Mouse (Mus musculus) limb, embryonic 11.5 days (tissue): ENCODE measurements around the gene Trak2. TPM values are rescaled to one million over a fixed set of nuclear protein-coding genes. Genes with fewer than 3 reads are reported as not detected.
A peak's percentile ranks its signal among the peaks of the same experiment; 100 is the strongest.
"Not testable (repeated sequence)": the region's sequence is repeated elsewhere in the genome, so short reads cannot be mapped to it uniquely, and the experiment has no call there.

ENCODE experiments used
- ATAC-seq: fragments of 200-750 bp; cut with Nextera tagmentation; 2 replicates; pipeline ENCODE4 v1.8.0; 2017; ENCODE audit warnings: low read depth; ENCODE audit not compliant: insufficient number of reproducible peaks, low FRiP score, low TSS enrichment
- DNase-seq: peaks from one replicate; pipeline ENCODE4 v3.0.0-alpha.2; 2015; ENCODE audit warnings: low spot score
- H3K27ac ChIP-seq: fragments of 300-500 bp; sonication (generic); replicated peaks from 2 replicates; pipeline ENCODE4 v1.5.1; 2014; ENCODE audit warnings: low read depth, mild to moderate bottlenecking, low read length
- H3K27me3 ChIP-seq: fragments of 300-500 bp; sonication (generic); 2 replicates; pipeline ENCODE4 v1.6.1; 2014; ENCODE audit warnings: mild to moderate bottlenecking, low read length, mixed read lengths; ENCODE audit not compliant: control insufficient read depth, insufficient read depth
- H3K36me3 ChIP-seq: fragments of 300-500 bp; sonication (generic); 2 replicates; pipeline ENCODE4 v1.6.1; 2014; ENCODE audit warnings: mild to moderate bottlenecking, low read length, moderate library complexity, mixed read lengths; ENCODE audit not compliant: control insufficient read depth, insufficient read depth
- H3K4me1 ChIP-seq: fragments of 300-500 bp; sonication (generic); 2 replicates; pipeline ENCODE4 v1.6.1; 2014; ENCODE audit warnings: low read length, mixed read lengths; ENCODE audit not compliant: control insufficient read depth, insufficient read depth
- H3K4me2 ChIP-seq: fragments of 300-500 bp; sonication (generic); 2 replicates; pipeline ENCODE4 v1.6.1; 2014; ENCODE audit warnings: low read depth, mild to moderate bottlenecking, moderate library complexity; ENCODE audit not compliant: severe bottlenecking
- H3K4me3 ChIP-seq: fragments of 300-500 bp; sonication (generic); 2 replicates; pipeline ENCODE4 v1.5.1; 2014; ENCODE audit warnings: low read depth, low read length
- H3K9ac ChIP-seq: fragments of 300-500 bp; sonication (generic); 2 replicates; pipeline ENCODE4 v1.6.1; 2014; ENCODE audit warnings: mild to moderate bottlenecking, low read length
- H3K9me3 ChIP-seq: fragments of 300-500 bp; sonication (generic); 2 replicates; pipeline ENCODE4 v1.6.1; 2016; ENCODE audit warnings: low read length; ENCODE audit not compliant: control insufficient read depth
- WGBS: fragments of 180-500 bp; shearing (Covaris S2); extraction: QIAGEN DNeasy Blood & Tissue Kit; methylation state at CpG from one replicate; pipeline ENCODE4 v1.1.7; 2014; 5-methylcytosine and 5-hydroxymethylcytosine counted together
- polyA plus RNA-seq: library from polyadenylated mRNA; unstranded; fragments of >200 nt; fragmentation: Nextera tagmentation; extraction: Ambion mirVana; gene quantifications from 2 replicates; pipeline ENCODE4 v1.2.1, GENCODE M21; 2014

Gene Trak2
- polyA plus RNA-seq, 1 experiment from 2014 or later = 8.3 TPM

DNA sequence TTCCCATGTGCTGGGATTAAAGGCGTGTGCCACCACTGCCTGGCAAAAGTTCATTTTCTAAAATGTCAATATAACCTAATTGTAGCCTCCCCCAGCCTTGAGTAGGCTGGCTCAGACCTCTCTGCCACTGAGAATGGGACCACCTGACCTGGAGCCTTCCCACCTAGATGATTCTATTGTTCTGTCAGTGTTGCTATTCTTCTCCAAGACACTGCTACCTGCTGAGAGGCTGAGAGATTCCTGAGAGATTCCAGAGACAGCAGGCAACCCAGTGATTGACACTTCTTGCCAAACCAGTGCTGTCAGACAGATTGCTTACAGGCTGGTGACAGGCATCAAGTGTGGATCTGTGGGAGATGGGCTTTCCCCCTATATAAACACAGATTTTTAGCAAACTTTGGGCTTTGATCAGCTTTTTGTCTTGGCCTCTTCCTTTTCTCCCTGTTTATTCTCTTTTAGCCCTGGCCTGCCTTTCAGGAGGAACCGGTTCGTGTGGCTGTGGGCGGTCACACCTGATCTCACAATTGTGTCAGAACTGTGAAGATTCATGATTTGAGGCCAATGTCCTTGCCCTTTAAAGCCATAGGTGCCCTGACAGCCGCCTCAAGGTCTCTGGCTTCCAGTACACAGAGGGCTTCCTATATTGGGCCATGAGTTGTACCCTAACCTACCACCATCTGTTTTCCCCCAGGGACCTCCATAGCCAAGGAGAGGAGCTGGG is 83.2 kb downstream of the Trak2 start:
- Histone ChIP-seq H3K9me3 (no peaks in the 10 kb centered on the region), H3K4me3 (no peak overlapping the region), H3K4me1 (no peaks in the 10 kb centered on the region), H3K4me2 (no peak overlapping the region), H3K9ac (no peak overlapping the region), H3K27ac (no peak overlapping the region), H3K36me3 (no peaks in the 10 kb centered on the region), H3K27me3 (no peaks in the 10 kb centered on the region)
- ATAC-seq = no peak
- 68% methylated on average over 5 of the region's 5 CpGs for WGBS
- DNase-seq = peak; percentile 19

DNA sequence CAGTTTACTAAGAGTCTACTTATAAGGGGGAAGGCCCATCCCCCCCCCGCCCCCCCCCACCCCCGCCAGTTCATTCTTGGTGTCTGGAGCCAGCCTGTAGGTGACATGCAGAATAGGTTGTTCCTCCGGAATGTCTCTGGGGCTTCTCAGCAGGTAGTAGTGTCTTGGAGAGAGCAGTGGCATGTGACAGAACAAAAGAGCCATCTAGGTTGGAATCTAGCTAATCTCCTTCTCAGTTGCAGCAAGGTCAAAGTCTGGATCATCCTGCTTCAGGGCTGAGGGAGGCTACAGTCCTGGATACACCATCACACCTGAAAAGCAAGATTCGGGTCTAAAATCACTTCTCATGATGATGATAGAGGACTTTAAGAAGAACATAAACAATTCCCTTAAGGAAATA is 87.6 kb downstream of the Trak2 start:
- Histone ChIP-seq H3K27ac (no peak overlapping the region), H3K9ac (no peak overlapping the region), H3K9me3 (no peaks in the 10 kb centered on the region), H3K36me3 (no peaks in the 10 kb centered on the region), H3K4me1 (no peaks in the 10 kb centered on the region), H3K27me3 (no peaks in the 10 kb centered on the region), H3K4me2 (no peak overlapping the region), H3K4me3 (no peak overlapping the region)
- WGBS = 86% methylated on average over 4 of the region's 4 CpGs
- DNase-seq (peak; percentile 1), ATAC-seq (no peak)

DNA sequence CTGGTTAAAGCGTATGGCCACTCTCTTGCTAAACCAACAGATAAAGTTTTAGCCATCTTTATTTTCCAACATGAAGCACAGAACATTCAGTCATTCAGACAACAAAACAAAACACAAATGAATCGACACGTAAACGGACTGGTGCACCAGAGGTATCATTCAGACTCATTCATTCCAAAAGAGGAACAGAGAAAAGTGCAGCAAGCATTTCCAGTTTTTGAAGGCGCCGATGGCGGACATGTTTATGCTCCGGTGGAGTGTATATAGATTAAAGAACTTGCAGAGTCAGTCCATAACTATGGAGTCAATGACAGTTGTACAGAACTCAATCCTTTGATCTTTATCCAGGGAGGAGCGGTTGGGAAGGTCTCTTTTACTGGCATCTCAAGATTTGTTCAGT is 90.0 kb downstream of the Trak2 start:
- not testable (repeated sequence) for DNase-seq, H3K36me3 ChIP-seq, H3K27ac ChIP-seq, ATAC-seq, H3K4me1 ChIP-seq, H3K4me3 ChIP-seq, H3K4me2 ChIP-seq, H3K9ac ChIP-seq, H3K9me3 ChIP-seq, H3K27me3 ChIP-seq
- WGBS = 92% methylated on average over 9 of the region's 9 CpGs

DNA sequence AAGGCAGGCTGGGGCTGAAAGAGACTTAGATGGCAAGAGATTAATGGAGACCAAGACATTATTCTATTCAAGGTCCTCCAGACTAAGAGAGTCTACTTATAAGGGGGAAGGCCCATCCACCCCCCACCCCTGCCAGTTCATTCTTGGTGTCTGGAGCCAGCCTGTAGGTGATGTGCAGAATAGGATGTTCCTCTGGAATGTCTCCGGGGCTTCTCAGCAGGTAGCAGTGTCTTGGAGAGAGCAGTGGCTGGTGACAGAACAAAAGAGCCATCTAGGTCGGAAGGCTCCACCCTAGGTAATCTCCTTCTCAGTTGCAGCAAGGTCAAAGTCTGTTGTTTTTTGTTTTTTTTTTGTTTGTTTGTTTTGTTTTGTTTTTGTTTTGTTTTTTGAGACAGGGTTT is 93.9 kb downstream of the Trak2 start:
- not testable (repeated sequence) for H3K4me3 ChIP-seq, DNase-seq, H3K36me3 ChIP-seq, H3K9me3 ChIP-seq, ATAC-seq, H3K9ac ChIP-seq, H3K4me2 ChIP-seq, H3K27ac ChIP-seq, H3K27me3 ChIP-seq, H3K4me1 ChIP-seq
- WGBS = 94% methylated on average over 2 of the region's 2 CpGs

DNA sequence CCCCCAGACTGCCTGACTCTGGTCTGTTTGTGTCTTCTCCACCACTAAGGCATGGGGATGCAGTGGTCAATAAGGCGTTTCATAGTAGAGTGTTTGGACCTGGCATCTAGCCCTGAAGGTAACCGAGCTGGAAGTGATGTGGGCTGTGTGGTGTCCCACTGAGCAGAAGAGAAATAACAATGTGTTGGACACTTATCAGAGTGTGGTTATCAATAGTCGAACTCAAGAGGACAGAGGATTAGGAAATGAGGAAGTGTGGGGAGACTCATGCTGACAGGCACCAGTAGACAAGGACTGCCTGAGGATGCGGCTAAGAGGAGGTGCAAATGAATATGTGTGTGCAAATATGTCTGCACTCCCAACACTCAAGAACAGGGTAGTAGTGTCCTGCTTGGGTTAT is 96.7 kb downstream of the Trak2 start:
- not testable (repeated sequence) for H3K9me3 ChIP-seq, ATAC-seq
- 93% methylated on average over 4 of the region's 4 CpGs for WGBS

DNA sequence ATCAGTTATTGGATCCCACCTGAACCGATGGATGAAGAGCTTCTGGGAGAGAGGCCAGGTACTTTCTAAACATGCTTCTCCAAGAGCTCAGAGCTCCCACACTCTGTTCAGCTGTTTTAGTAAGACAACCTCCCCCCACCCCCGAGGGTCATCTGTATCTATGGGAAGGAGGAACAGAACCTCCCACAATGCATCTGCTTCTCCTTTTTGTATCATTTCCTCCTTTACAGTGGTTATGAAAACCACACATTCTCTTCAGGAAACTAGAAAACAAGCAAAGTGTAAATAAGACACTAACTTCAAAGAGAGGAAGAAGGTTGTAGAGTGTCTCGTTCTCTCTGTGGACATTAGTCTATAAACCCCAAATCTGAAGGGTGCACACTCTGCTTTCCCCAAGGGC is 112.6 kb downstream of the Trak2 start:
- H3K4me1 ChIP-seq = not testable (repeated sequence)

More for the DNA sequence above, 96.7 kb downstream of the Trak2 start:
- not testable (repeated sequence) for H3K36me3 ChIP-seq, H3K9ac ChIP-seq, H3K4me1 ChIP-seq, H3K27ac ChIP-seq, H3K4me2 ChIP-seq, H3K4me3 ChIP-seq, DNase-seq, H3K27me3 ChIP-seq

DNA sequence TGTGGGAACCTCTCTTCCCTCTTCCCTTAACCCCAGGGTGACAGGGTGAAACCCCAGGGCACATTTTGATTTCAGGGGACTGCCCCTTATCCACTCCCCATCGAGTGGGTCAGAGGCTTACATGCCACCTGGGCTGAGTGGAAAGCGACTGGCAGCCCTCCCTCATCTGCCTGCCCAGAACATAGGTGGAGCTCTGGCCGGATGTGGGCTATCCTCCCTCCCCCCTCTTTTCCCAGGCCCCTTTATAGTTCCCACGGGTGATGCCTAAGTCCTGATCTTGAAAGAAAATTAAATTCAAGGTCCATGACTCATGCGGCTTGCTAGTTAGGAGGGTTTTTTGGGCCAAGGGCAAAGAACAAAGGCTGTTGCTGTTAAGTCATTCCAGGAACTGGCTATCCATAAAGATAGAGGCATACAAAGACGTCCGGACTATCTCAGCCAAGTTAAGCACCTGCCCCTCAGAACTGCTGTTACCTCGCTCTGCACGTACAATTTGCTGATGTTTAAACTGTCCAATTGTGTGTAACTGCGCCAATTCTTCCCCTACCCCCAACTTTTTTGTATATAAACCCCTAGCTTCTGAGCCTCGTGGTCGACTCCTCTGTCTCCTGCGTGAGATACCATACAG is 113.4 kb downstream of the Trak2 start:
- H3K4me2 ChIP-seq, DNase-seq, H3K4me3 ChIP-seq, H3K4me1 ChIP-seq, H3K9ac ChIP-seq, H3K27me3 ChIP-seq, H3K27ac ChIP-seq, ATAC-seq, H3K36me3 ChIP-seq, H3K9me3 ChIP-seq: not testable (repeated sequence)
- WGBS = 83% methylated on average over 13 of the region's 13 CpGs

More for the DNA sequence above, 112.6 kb downstream of the Trak2 start:
- H3K4me3 ChIP-seq, H3K4me2 ChIP-seq, H3K9ac ChIP-seq, H3K27me3 ChIP-seq, H3K36me3 ChIP-seq, ATAC-seq, DNase-seq, H3K27ac ChIP-seq, H3K9me3 ChIP-seq: not testable (repeated sequence)
- 93% methylated on average over 3 of the region's 3 CpGs for WGBS

DNA sequence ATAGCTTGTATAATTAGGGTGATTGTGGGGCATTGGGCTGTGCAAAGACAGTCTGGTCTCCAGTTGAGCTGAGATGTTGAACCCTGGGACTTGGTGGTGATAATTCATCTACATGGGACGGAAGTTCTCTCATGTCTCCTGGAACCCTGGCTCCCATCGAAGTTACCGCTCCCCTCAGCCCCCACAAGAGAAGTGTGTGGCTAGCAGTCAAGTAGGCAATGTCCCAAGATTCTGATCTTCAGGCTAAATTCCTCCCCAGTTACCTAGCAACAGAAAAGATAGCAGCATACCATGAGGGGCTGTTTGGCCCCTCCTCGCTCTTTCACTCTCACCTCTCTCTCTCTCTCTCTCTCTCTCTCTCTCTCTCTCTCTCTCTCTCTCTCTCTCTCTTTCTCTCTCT is 114.1 kb downstream of the Trak2 start:
- not testable (repeated sequence) for H3K9me3 ChIP-seq, H3K27ac ChIP-seq, H3K4me2 ChIP-seq, H3K27me3 ChIP-seq, DNase-seq, H3K4me1 ChIP-seq, H3K9ac ChIP-seq, ATAC-seq, H3K4me3 ChIP-seq, H3K36me3 ChIP-seq
- WGBS = 83% methylated on average over 4 of the region's 4 CpGs
